Mouse (Mus musculus) lung, embryonic 15.5 days (tissue): ENCODE data around the gene Palm2. TPM values are rescaled to one million over a fixed set of nuclear protein-coding genes. Genes with fewer than 3 reads are reported as not detected.

ENCODE experiments used
- ATAC-seq: fragments of 200-750 bp; cut with Nextera tagmentation; 2 replicates; pipeline ENCODE4 v1.8.0; 2017; ENCODE audit warnings: moderate number of reproducible peaks, borderline replicate concordance; ENCODE audit not compliant: low FRiP score, low TSS enrichment; ENCODE audit errors: extremely low read depth
- H3K27ac ChIP-seq: fragments of 300-500 bp; sonication (generic); 2 replicates; pipeline ENCODE4 v1.5.1; 2015; ENCODE audit warnings: moderate library complexity, mild to moderate bottlenecking, inconsistent platforms
- H3K27me3 ChIP-seq: fragments of 300-500 bp; sonication (generic); 2 replicates; pipeline ENCODE4 v1.6.1; 2015; ENCODE audit warnings: inconsistent platforms
- H3K36me3 ChIP-seq: fragments of 300-500 bp; sonication (generic); 2 replicates; pipeline ENCODE4 v1.6.1; 2015; ENCODE audit warnings: inconsistent platforms
- H3K4me1 ChIP-seq: fragments of 300-500 bp; sonication (generic); 2 replicates; pipeline ENCODE4 v1.6.1; 2015; ENCODE audit warnings: inconsistent platforms
- H3K4me2 ChIP-seq: fragments of 300-500 bp; sonication (generic); 2 replicates; pipeline ENCODE4 v1.6.1; 2015; ENCODE audit warnings: inconsistent platforms, mild to moderate bottlenecking, moderate library complexity
- H3K4me3 ChIP-seq: fragments of 300-500 bp; sonication (generic); 2 replicates; pipeline ENCODE4 v1.5.1; 2015; ENCODE audit warnings: mild to moderate bottlenecking, inconsistent platforms
- H3K9ac ChIP-seq: fragments of 300-500 bp; sonication (generic); 2 replicates; pipeline ENCODE4 v1.6.1; 2015; ENCODE audit warnings: inconsistent platforms
- H3K9me3 ChIP-seq: fragments of 300-500 bp; sonication (generic); 2 replicates; pipeline ENCODE4 v1.6.1; 2016; ENCODE audit warnings: inconsistent platforms
- WGBS: fragments of 180-500 bp; shearing (Covaris S2); methylation state at CpG from one replicate; pipeline ENCODE4 v1.1.7; 2015; 5-methylcytosine and 5-hydroxymethylcytosine counted together
- polyA plus RNA-seq: library from polyadenylated mRNA; unstranded; fragments of >200 nt; fragmentation: Nextera tagmentation; extraction: Ambion mirVana; gene quantifications from 2 replicates; pipeline ENCODE4 v1.2.1, GENCODE M21; 2015

The Palm2 gene
- polyA plus RNA-seq, 1 experiment from 2014 or later: 8.0 TPM

DNA sequence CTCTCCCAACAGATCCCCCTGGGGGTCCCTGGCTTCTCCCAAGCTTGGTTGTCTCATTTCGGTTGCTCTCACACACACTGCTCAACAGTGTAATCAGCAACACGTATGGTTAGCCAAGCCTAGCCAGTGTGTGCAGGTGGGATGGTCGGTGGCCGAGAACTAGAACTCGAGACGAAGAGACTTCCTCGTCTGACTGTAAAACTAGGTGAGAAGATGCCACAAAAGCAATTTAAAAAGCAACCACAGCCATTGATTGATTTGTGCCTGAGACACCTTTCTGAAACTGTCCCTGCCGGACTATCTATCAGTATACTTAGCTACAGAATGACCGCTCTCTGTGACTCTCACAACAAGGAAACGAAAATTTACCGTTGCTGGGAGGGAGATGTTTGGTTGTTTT is 321.0 kb downstream of the Palm2 start:
- Histone ChIP-seq H3K36me3 (no peaks in the 10 kb centered on the region), H3K9ac (no peak overlapping the region), H3K4me2 (no peak overlapping the region), H3K4me3 (no peak overlapping the region), H3K27me3 (no peaks in the 10 kb centered on the region), H3K4me1 (peaks cover 15% of the 10 kb centered on the region; the same call in 1 of the 2 replicates), H3K27ac (no peak overlapping the region), H3K9me3 (no peaks in the 10 kb centered on the region)
- no peak for ATAC-seq
- WGBS: 84% methylated on average over 11 of the region's 11 CpGs

DNA sequence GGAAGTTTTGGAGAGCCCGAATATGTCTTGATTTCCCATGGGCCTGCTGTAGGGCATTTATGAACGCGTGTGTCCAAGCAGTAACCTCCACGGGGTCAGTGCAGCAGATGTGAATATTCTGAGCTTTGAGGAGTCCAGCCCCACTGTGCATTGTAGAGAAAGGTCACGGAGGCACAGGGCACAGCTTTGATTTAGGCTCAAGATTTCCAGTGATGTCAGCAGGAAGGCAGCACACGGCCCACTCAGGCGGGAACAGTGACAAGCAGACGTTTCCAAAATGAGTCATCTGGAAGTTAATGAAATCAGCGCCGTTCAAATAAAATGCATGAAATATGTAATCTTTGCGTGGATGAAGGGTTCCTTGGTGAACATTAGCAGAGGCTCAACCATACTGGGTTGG is 323.9 kb downstream of the Palm2 start:
- Histone ChIP-seq H3K27ac (no peak overlapping the region), H3K4me1 (peaks cover 5% of the 10 kb centered on the region; the same call in 1 of the 2 replicates), H3K27me3 (no peaks in the 10 kb centered on the region), H3K9me3 (no peaks in the 10 kb centered on the region), H3K9ac (no peak overlapping the region), H3K4me3 (no peak overlapping the region), H3K36me3 (no peaks in the 10 kb centered on the region), H3K4me2 (no peak overlapping the region)
- no peak for ATAC-seq
- WGBS: 62% methylated on average over 11 of the region's 11 CpGs

Other genes starting within 250 kb of the Palm2 start
- gene Ptpn3, start 132.4 kb upstream of the Palm2 start, polyA plus RNA-seq: 4.5 and 4.6 TPM in 2 replicates
- 43.3 and 47.7 TPM in 2 replicates for gene Pakap, start 133.9 kb downstream of the Palm2 start, polyA plus RNA-seq